Mouse (Mus musculus) lung, embryonic 14.5 days (tissue): Measurements from ENCODE around the gene Vrk1. TPM values are rescaled to one million over a fixed set of nuclear protein-coding genes. Genes with fewer than 3 reads are reported as not detected.

Source experiments
- ATAC-seq: fragments of 200-750 bp; cut with Nextera tagmentation; 2 replicates; pipeline ENCODE4 v1.8.0; 2017; ENCODE audit warnings: mild to moderate bottlenecking, moderate TSS enrichment, moderate library complexity; ENCODE audit not compliant: insufficient read depth
- DNase-seq: peaks from one replicate; pipeline ENCODE4 v3.0.0-alpha.2; 2015
- H3K27ac ChIP-seq: fragments of 300-500 bp; sonication (generic); 2 replicates; pipeline ENCODE4 v1.5.1; 2014; ENCODE audit warnings: low read depth, mild to moderate bottlenecking, moderate library complexity
- H3K27me3 ChIP-seq: fragments of 300-500 bp; sonication (generic); 2 replicates; pipeline ENCODE4 v1.6.1; 2014; ENCODE audit warnings: low read length, control low read depth; ENCODE audit not compliant: insufficient read depth
- H3K36me3 ChIP-seq: fragments of 300-500 bp; sonication (generic); 2 replicates; pipeline ENCODE4 v1.6.1; 2014; ENCODE audit warnings: control low read depth; ENCODE audit not compliant: insufficient read depth
- H3K4me1 ChIP-seq: fragments of 300-500 bp; sonication (generic); 2 replicates; pipeline ENCODE4 v1.6.1; 2014; ENCODE audit warnings: antibody characterized with exemption, control low read depth; ENCODE audit not compliant: insufficient read depth
- H3K4me2 ChIP-seq: fragments of 300-500 bp; sonication (generic); 2 replicates; pipeline ENCODE4 v1.6.1; 2014; ENCODE audit warnings: mild to moderate bottlenecking
- H3K4me3 ChIP-seq: fragments of 300-500 bp; sonication (generic); 2 replicates; pipeline ENCODE4 v1.5.1; 2014; ENCODE audit warnings: low read depth, low read length
- H3K9ac ChIP-seq: fragments of 300-500 bp; sonication (generic); 2 replicates; pipeline ENCODE4 v1.6.1; 2014
- H3K9me3 ChIP-seq: fragments of 300-500 bp; sonication (generic); 2 replicates; pipeline ENCODE4 v1.6.1; 2016; ENCODE audit warnings: low read depth, low read length, control low read depth
- CTCF ChIP-seq: IDR thresholded peaks from 2 replicates; pipeline ENCODE4 v1.5.1; 2016; ENCODE audit warnings: antibody characterized with exemption, low read depth
- WGBS: fragments of 180-500 bp; shearing (Covaris S2); extraction: QIAGEN DNeasy Blood & Tissue Kit; methylation state at CpG from one replicate; pipeline ENCODE4 v1.1.7; 2014; 5-methylcytosine and 5-hydroxymethylcytosine counted together
- polyA plus RNA-seq: library from polyadenylated mRNA; unstranded; fragments of >200 nt; fragmentation: Nextera tagmentation; extraction: Ambion mirVana; gene quantifications from 2 replicates; pipeline ENCODE4 v1.2.1, GENCODE M21; 2014

Vrk1 gene
- polyA plus RNA-seq, 1 experiment from 2014 or later, result 86.2 TPM

DNA sequence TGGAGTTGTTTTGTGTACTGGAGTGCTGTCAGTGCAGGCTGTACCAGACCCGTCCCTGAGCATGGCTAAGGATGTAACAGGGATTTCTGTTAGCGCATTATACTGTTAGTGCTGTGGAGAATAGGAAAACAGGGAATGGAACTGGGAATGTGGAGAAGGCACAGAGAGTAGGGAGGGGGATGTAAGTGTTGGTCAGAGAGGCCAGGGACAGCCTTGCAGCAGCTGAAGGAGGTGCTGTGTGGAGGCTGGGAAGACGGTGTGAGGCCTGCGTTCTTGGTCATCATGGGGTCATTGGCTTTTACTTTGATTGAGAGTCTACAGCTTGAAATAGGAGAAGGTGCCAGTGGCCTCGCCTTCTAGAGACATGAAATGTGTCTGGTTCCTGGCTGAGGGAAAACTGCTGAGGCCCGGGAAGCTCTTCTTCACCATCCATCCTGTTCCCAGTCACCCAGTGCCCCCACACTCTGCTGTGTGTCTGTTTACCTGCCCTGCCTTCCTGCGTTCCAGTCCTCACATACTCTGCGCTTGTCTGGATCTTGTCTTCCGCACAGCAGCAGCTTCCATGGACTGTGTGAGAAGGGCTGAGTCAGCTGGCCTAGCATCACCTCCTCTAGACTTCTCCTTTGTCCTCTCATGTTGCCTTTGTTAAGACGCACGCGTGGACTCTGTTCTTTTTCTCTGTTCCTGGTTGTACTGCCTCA lies 50.0 kb downstream of the Vrk1 start:
- Histone ChIP-seq H3K4me3 (no peak overlapping the region), H3K4me1 (no peaks in the 10 kb centered on the region), H3K9me3 (no peaks in the 10 kb centered on the region), H3K27me3 (no peaks in the 10 kb centered on the region), H3K27ac (no peak overlapping the region), H3K36me3 (peaks cover 49% of the 10 kb centered on the region), H3K4me2 (no peak overlapping the region), H3K9ac (no peak overlapping the region)
- 0 out of 2 replicates have a peak, but pooled peaks have one; percentile 28 for ATAC-seq
- WGBS, result 44% methylated on average over 12 of the region's 12 CpGs
- no peak for DNase-seq
- no peak for TF ChIP-seq CTCF

DNA sequence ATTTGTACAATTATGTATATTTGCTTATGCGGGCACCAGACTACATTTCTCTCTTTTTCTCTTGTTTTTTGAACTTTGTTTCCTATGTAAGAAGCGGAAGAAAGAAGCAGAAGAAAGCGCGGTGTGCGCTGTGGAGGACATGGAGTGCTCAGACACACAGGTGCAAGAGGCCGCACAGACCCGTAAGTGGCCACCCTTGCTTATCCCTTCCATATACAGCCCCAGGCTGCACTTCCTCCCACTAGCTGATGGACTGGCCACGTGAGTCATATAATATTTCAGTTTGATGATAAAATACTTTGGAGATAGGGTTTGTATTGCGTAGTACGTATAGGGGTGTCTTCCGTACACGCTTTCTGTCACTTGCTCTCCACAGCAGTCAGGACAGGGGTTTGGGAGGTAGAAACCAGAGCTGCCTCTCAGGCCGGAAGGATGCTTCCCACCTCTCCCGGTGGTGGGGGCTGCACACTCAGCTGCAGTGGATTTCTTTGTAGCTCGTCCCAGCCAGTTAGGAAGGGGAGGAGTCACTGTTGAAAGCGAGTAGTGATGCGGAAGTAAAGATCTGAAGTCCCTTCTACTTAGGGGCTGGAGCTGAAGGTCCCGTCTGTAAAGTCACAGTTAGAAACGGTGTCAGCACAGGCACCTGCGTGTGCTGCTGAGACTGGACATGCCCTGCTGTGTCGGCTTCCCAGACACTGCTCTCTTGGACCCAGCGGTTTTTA lies 60.6 kb downstream of the Vrk1 start:
- no peak for ATAC-seq
- Histone ChIP-seq H3K27me3 (no peaks in the 10 kb centered on the region), H3K4me3 (no peak overlapping the region), H3K36me3 (peaks cover 44% of the 10 kb centered on the region), H3K9me3 (no peaks in the 10 kb centered on the region), H3K4me1 (no peaks in the 10 kb centered on the region), H3K9ac (no peak overlapping the region), H3K4me2 (no peak overlapping the region), H3K27ac (no peak overlapping the region)
- 82% methylated on average over 22 of the region's 22 CpGs for WGBS
- TF ChIP-seq CTCF, result no peak
- no peak for DNase-seq

GRCm38 (mm10) chr12:106071575-106072166 lies 61.6 kb downstream of the Vrk1 start:
- no peak for TF ChIP-seq CTCF
- peaks cover 39% of the 10 kb centered on the region for H3K36me3 ChIP-seq
- no peak for DNase-seq
- H3K27ac ChIP-seq, result no peak overlapping the region
- no peaks in the 10 kb centered on the region for H3K9me3 ChIP-seq
- H3K9ac ChIP-seq, result no peak overlapping the region
- WGBS, result 61% methylated on average over 10 of the region's 10 CpGs
- no peak overlapping the region for H3K4me2 ChIP-seq
- no peaks in the 10 kb centered on the region for H3K27me3 ChIP-seq
- H3K4me3 ChIP-seq, result no peak overlapping the region
- ATAC-seq, result no peak
- no peaks in the 10 kb centered on the region for H3K4me1 ChIP-seq

GRCm38 (mm10) chr12:106074371-106075155 lies 64.5 kb downstream of the Vrk1 start:
- ATAC-seq, result no peak
- DNase-seq, result no peak
- no peak overlapping the region for H3K4me3 ChIP-seq
- TF ChIP-seq CTCF, result no peak
- no peaks in the 10 kb centered on the region for H3K9me3 ChIP-seq
- H3K27ac ChIP-seq, result no peak overlapping the region
- H3K36me3 ChIP-seq, result peaks cover 24% of the 10 kb centered on the region
- H3K4me2 ChIP-seq, result no peak overlapping the region
- H3K4me1 ChIP-seq, result no peaks in the 10 kb centered on the region
- H3K9ac ChIP-seq, result no peak overlapping the region
- no peaks in the 10 kb centered on the region for H3K27me3 ChIP-seq
- WGBS, result 83% methylated on average over 12 of the region's 12 CpGs

GRCm38 (mm10) chr12:106076131-106076530 lies 66.1 kb downstream of the Vrk1 start:
- Histone ChIP-seq H3K36me3 (peaks cover 23% of the 10 kb centered on the region), H3K27me3 (no peaks in the 10 kb centered on the region), H3K9ac (no peak overlapping the region), H3K9me3 (no peaks in the 10 kb centered on the region), H3K27ac (no peak overlapping the region), H3K4me1 (no peaks in the 10 kb centered on the region), H3K4me3 (no peak overlapping the region), H3K4me2 (no peak overlapping the region)
- no peak for ATAC-seq
- no peak for DNase-seq
- TF ChIP-seq CTCF, result no peak
- 90% methylated on average over 15 of the region's 15 CpGs for WGBS

DNA sequence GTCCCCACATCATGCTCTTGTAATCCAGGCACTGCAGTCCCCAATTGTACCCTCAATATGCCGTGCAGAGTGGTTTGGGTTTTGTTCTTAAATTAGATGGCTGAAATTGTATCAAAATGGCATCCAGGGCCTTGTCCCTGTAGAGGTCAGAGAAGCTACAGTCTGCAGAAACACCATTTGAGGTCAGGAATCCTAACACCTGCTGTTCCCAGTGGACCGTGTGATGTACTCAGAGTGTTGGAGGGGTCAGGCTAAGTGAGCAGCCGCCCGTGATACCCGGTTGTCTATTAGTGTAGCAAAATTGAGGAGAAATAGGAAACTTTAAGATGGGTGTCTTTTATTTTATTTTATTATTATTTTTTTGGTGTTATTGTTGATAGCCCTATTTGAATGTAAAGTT lies 70.5 kb downstream of the Vrk1 start:
- Histone ChIP-seq H3K4me1 (no peaks in the 10 kb centered on the region), H3K9ac (no peak overlapping the region), H3K4me2 (no peak overlapping the region), H3K36me3 (peaks cover 6% of the 10 kb centered on the region), H3K9me3 (no peaks in the 10 kb centered on the region), H3K27me3 (no peaks in the 10 kb centered on the region), H3K27ac (no peak overlapping the region), H3K4me3 (no peak overlapping the region)
- 78% methylated on average over 5 of the region's 5 CpGs for WGBS
- no peak for DNase-seq
- TF ChIP-seq CTCF, result no peak
- ATAC-seq, result no peak
